Mouse (Mus musculus): ENCODE results near the gene Gnpnat1. TPM values are rescaled to one million over a fixed set of nuclear protein-coding genes. Genes with fewer than 3 reads are reported as not detected.
"Not testable (repeated sequence)": the region's sequence is repeated elsewhere in the genome, so short reads cannot be mapped to it uniquely, and the experiment has no call there.

Gene Gnpnat1
- polyA plus RNA-seq (2015; fragmentation: Nextera tagmentation; extraction: Ambion mirVana): 22.6 and 23.6 TPM in 2 replicates

- H3K4me2 ChIP-seq (ENCODE audit: low read depth, low read length); H3K4me1 ChIP-seq (ENCODE audit: control insufficient read depth, insufficient read depth, low read length); H3K4me3 ChIP-seq (ENCODE audit: low read length); H3K27ac ChIP-seq (ENCODE audit: low read length); H3K27me3 ChIP-seq (ENCODE audit: control insufficient read depth, insufficient read depth, low read length); H3K9me3 ChIP-seq (replicated peaks; ENCODE audit: control insufficient read depth, low read length); ATAC-seq (replicated peaks; ENCODE audit: extremely low read depth, insufficient read depth, low FRiP score); H3K9ac ChIP-seq (ENCODE audit: low read length); H3K36me3 ChIP-seq (ENCODE audit: control insufficient read depth, insufficient read depth): not testable (repeated sequence)
- 88% methylated on average over 1 of the region's 3 CpGs for WGBS
These were observed at the start of gene Gnpnat1 for GRCm38 (mm10) chr14:45404813-45405212. Gene Gnpnat1, minus strand, starts transcription at chr14:45404913.

- Histone ChIP-seq H3K9me3 (replicated peaks; ENCODE audit: control insufficient read depth, low read length) (no peaks in the 10 kb centered on the region), H3K4me2 (ENCODE audit: low read depth, low read length) (no peak overlapping the region), H3K9ac (ENCODE audit: low read length) (peak overlapping the region; percentile 47), H3K4me3 (ENCODE audit: low read length) (no peak overlapping the region), H3K27ac (ENCODE audit: low read length) (peak overlapping the region; percentile 77), H3K4me1 (ENCODE audit: control insufficient read depth, insufficient read depth, low read length) (peaks cover 53% of the 10 kb centered on the region), H3K27me3 (ENCODE audit: control insufficient read depth, insufficient read depth, low read length) (no peaks in the 10 kb centered on the region), H3K36me3 (ENCODE audit: control insufficient read depth, insufficient read depth) (peaks cover 11% of the 10 kb centered on the region)
- ATAC-seq (replicated peaks; ENCODE audit: extremely low read depth, insufficient read depth, low FRiP score): no peak
- 52% methylated on average over 5 of the region's 5 CpGs for WGBS
These were observed 49.0 kb upstream of the Gnpnat1 start for GRCm38 (mm10) chr14:45453538-45454233.

- no peaks in the 10 kb centered on the region for H3K27me3 ChIP-seq (ENCODE audit: control insufficient read depth, insufficient read depth, low read length)
- ATAC-seq (replicated peaks; ENCODE audit: extremely low read depth, insufficient read depth, low FRiP score): peak; percentile 80
- 11% methylated on average over 11 of the region's 11 CpGs for WGBS
- H3K9me3 ChIP-seq (replicated peaks; ENCODE audit: control insufficient read depth, low read length): no peaks in the 10 kb centered on the region
- H3K36me3 ChIP-seq (ENCODE audit: control insufficient read depth, insufficient read depth): peaks cover 5% of the 10 kb centered on the region
- H3K4me2 ChIP-seq (ENCODE audit: low read depth, low read length): peak overlapping the region; percentile 22; the same call in 1 of the 2 replicates
- no peak overlapping the region for H3K4me3 ChIP-seq (ENCODE audit: low read length)
- H3K27ac ChIP-seq (ENCODE audit: low read length): peak overlapping the region; percentile 77
- peak overlapping the region; percentile 47 for H3K9ac ChIP-seq (ENCODE audit: low read length)
- peaks cover 53% of the 10 kb centered on the region for H3K4me1 ChIP-seq (ENCODE audit: control insufficient read depth, insufficient read depth, low read length)
These were observed 48.3 kb upstream of the Gnpnat1 start for GRCm38 (mm10) chr14:45452861-45453512.

GRCm38 (mm10) chr14:45452148-45452547, 47.4 kb upstream of the Gnpnat1 start:
- Histone ChIP-seq H3K9me3 (replicated peaks; ENCODE audit: control insufficient read depth, low read length) (no peaks in the 10 kb centered on the region), H3K36me3 (ENCODE audit: control insufficient read depth, insufficient read depth) (no peaks in the 10 kb centered on the region), H3K27ac (ENCODE audit: low read length) (peak overlapping the region; percentile 77), H3K4me2 (ENCODE audit: low read depth, low read length) (no peak overlapping the region), H3K4me3 (ENCODE audit: low read length) (no peak overlapping the region), H3K9ac (ENCODE audit: low read length) (peak overlapping the region; percentile 17; the same call in 1 of the 2 replicates), H3K4me1 (ENCODE audit: control insufficient read depth, insufficient read depth, low read length) (peaks cover 50% of the 10 kb centered on the region), H3K27me3 (ENCODE audit: control insufficient read depth, insufficient read depth, low read length) (no peaks in the 10 kb centered on the region)
- ATAC-seq (replicated peaks; ENCODE audit: extremely low read depth, insufficient read depth, low FRiP score): no peak
- 25% methylated on average over 4 of the region's 4 CpGs for WGBS

- Histone ChIP-seq H3K27me3 (ENCODE audit: control insufficient read depth, insufficient read depth, low read length) (no peaks in the 10 kb centered on the region), H3K4me2 (ENCODE audit: low read depth, low read length) (no peak overlapping the region), H3K9ac (ENCODE audit: low read length) (no peak overlapping the region), H3K36me3 (ENCODE audit: control insufficient read depth, insufficient read depth) (no peaks in the 10 kb centered on the region), H3K4me1 (ENCODE audit: control insufficient read depth, insufficient read depth, low read length) (peaks cover 42% of the 10 kb centered on the region), H3K9me3 (replicated peaks; ENCODE audit: control insufficient read depth, low read length) (no peaks in the 10 kb centered on the region), H3K4me3 (ENCODE audit: low read length) (no peak overlapping the region), H3K27ac (ENCODE audit: low read length) (peak overlapping the region; percentile 38)
- no peak for ATAC-seq (replicated peaks; ENCODE audit: extremely low read depth, insufficient read depth, low FRiP score)
- WGBS: 23% methylated on average over 2 of the region's 2 CpGs
These were observed 46.4 kb upstream of the Gnpnat1 start for GRCm38 (mm10) chr14:45451090-45451489.

- Histone ChIP-seq H3K27me3 (ENCODE audit: control insufficient read depth, insufficient read depth, low read length) (no peaks in the 10 kb centered on the region), H3K9me3 (replicated peaks; ENCODE audit: control insufficient read depth, low read length) (no peaks in the 10 kb centered on the region), H3K36me3 (ENCODE audit: control insufficient read depth, insufficient read depth) (no peaks in the 10 kb centered on the region), H3K27ac (ENCODE audit: low read length) (no peak overlapping the region), H3K9ac (ENCODE audit: low read length) (no peak overlapping the region), H3K4me1 (ENCODE audit: control insufficient read depth, insufficient read depth, low read length) (peaks cover 16% of the 10 kb centered on the region), H3K4me3 (ENCODE audit: low read length) (no peak overlapping the region), H3K4me2 (ENCODE audit: low read depth, low read length) (no peak overlapping the region)
- no peak for ATAC-seq (replicated peaks; ENCODE audit: extremely low read depth, insufficient read depth, low FRiP score)
- 75% methylated on average over 3 of the region's 3 CpGs for WGBS
These were observed 42.1 kb upstream of the Gnpnat1 start for GRCm38 (mm10) chr14:45446777-45447176.

GRCm38 (mm10) chr14:45445445-45445844, 40.7 kb upstream of the Gnpnat1 start:
- Histone ChIP-seq H3K4me2 (ENCODE audit: low read depth, low read length) (no peak overlapping the region), H3K4me1 (ENCODE audit: control insufficient read depth, insufficient read depth, low read length) (peaks cover 11% of the 10 kb centered on the region), H3K4me3 (ENCODE audit: low read length) (no peak overlapping the region), H3K27ac (ENCODE audit: low read length) (peak overlapping the region; percentile 21), H3K9me3 (replicated peaks; ENCODE audit: control insufficient read depth, low read length) (no peaks in the 10 kb centered on the region), H3K36me3 (ENCODE audit: control insufficient read depth, insufficient read depth) (no peaks in the 10 kb centered on the region), H3K27me3 (ENCODE audit: control insufficient read depth, insufficient read depth, low read length) (no peaks in the 10 kb centered on the region), H3K9ac (ENCODE audit: low read length) (peak overlapping the region; percentile 47)
- 34% methylated on average over 12 of the region's 12 CpGs for WGBS
- ATAC-seq (replicated peaks; ENCODE audit: extremely low read depth, insufficient read depth, low FRiP score): peak; percentile 75

GRCm38 (mm10) chr14:45444870-45445269, 40.2 kb upstream of the Gnpnat1 start:
- Histone ChIP-seq H3K9me3 (replicated peaks; ENCODE audit: control insufficient read depth, low read length) (no peaks in the 10 kb centered on the region), H3K4me3 (ENCODE audit: low read length) (no peak overlapping the region), H3K36me3 (ENCODE audit: control insufficient read depth, insufficient read depth) (no peaks in the 10 kb centered on the region), H3K27me3 (ENCODE audit: control insufficient read depth, insufficient read depth, low read length) (no peaks in the 10 kb centered on the region), H3K27ac (ENCODE audit: low read length) (peak overlapping the region; percentile 21), H3K4me1 (ENCODE audit: control insufficient read depth, insufficient read depth, low read length) (peaks cover 11% of the 10 kb centered on the region), H3K9ac (ENCODE audit: low read length) (no peak overlapping the region; the same call in 1 of the 2 replicates), H3K4me2 (ENCODE audit: low read depth, low read length) (no peak overlapping the region)
- WGBS: 61% methylated on average over 7 of the region's 7 CpGs
- ATAC-seq (replicated peaks; ENCODE audit: extremely low read depth, insufficient read depth, low FRiP score): peak; percentile 11; the same call in 1 of the 2 replicates

Data from heart, embryonic 16.5 days (tissue).